20 mouse cellular contexts compared by ENCODE assay signal in genomic region chr19:53276902-53277707, GRCm38 (mm10). TPM values are rescaled to one million over a fixed set of nuclear protein-coding genes. Genes with fewer than 3 reads are reported as not detected.
A peak's percentile ranks its signal among the peaks of the same experiment; 100 is the strongest.
DNase-seq lines count a peak whose midpoint lies in the region; ATAC-seq lines count a peak whose summit lies in the region.
"Had no signal": no experiment of that assay in that cellular context is flagged by ENCODE, and none has a peak within 500 bp of the region (broad histone marks: within the 10 kb centered on the region; RNA-seq: fewer than 3 reads in every experiment).

No protein-coding gene starts in this region.

- peak overlapping the region; percentile 12; the same call in 1 of the 2 replicates for H3K4me3 ChIP-seq in heart, embryonic 13.5 days
- H3K4me3 ChIP-seq in lung, embryonic 15.5 days: peak overlapping the region; percentile 15; the same call in 1 of the 2 replicates
- H3K4me3 ChIP-seq in embryonic facial prominence, embryonic 15.5 days (replicated peaks): no peak overlapping the region
- H3K4me3 ChIP-seq in stomach, embryonic 16.5 days (replicated peaks; ENCODE audit: low read length): no peak overlapping the region
- H3K4me3 ChIP-seq: forebrain, embryonic 13.5 days; hindbrain, embryonic 10.5 days; midbrain, embryonic 10.5 days; neural tube, embryonic 12.5 days had no signal

- H3K27ac ChIP-seq in heart, embryonic 13.5 days (replicated peaks): no peak overlapping the region
- no peak overlapping the region; the same call in 1 of the 2 replicates for H3K27ac ChIP-seq in lung, embryonic 15.5 days
- H3K27ac ChIP-seq in embryonic facial prominence, embryonic 15.5 days (replicated peaks): peak overlapping the region; percentile 14; the same call in 1 of the 2 replicates
- H3K27ac ChIP-seq in stomach, embryonic 16.5 days (ENCODE audit: low read length): no peak overlapping the region
- H3K27ac ChIP-seq: forebrain, embryonic 13.5 days; hindbrain, embryonic 10.5 days; midbrain, embryonic 10.5 days; neural tube, embryonic 12.5 days had no signal

- H3K9ac ChIP-seq in heart, embryonic 13.5 days: peak overlapping the region; percentile 67
- no peak overlapping the region for H3K9ac ChIP-seq in lung, embryonic 15.5 days
- no peak overlapping the region for H3K9ac ChIP-seq in embryonic facial prominence, embryonic 15.5 days
- H3K9ac ChIP-seq in stomach, embryonic 16.5 days (ENCODE audit: low read length): no peak overlapping the region
- H3K9ac ChIP-seq: forebrain, embryonic 13.5 days; neural tube, embryonic 12.5 days had no signal

- H3K27me3 ChIP-seq in heart, embryonic 13.5 days (replicated peaks): no peaks in the 10 kb centered on the region
- H3K27me3 ChIP-seq in lung, embryonic 15.5 days: no peaks in the 10 kb centered on the region
- no peaks in the 10 kb centered on the region for H3K27me3 ChIP-seq in embryonic facial prominence, embryonic 15.5 days
- H3K27me3 ChIP-seq in stomach, embryonic 16.5 days (ENCODE audit: control insufficient read depth, insufficient read depth, low read length): no peaks in the 10 kb centered on the region
- H3K27me3 ChIP-seq: forebrain, embryonic 13.5 days; neural tube, embryonic 12.5 days had no signal

- peak overlapping the region; percentile 58 for H3K4me2 ChIP-seq in heart, embryonic 13.5 days
- H3K4me2 ChIP-seq in lung, embryonic 15.5 days: peak overlapping the region; percentile 41
- H3K4me2 ChIP-seq in embryonic facial prominence, embryonic 15.5 days (replicated peaks): no peak overlapping the region
- 0 out of 2 replicates have a peak overlapping the region, but pooled peaks have one; percentile 2 for H3K4me2 ChIP-seq in stomach, embryonic 16.5 days (ENCODE audit: low read depth, low read length)
- H3K4me2 ChIP-seq: forebrain, embryonic 13.5 days; liver, embryonic 11.5 days; neural tube, embryonic 12.5 days had no signal

- no peak for ATAC-seq in heart, embryonic 13.5 days (ENCODE audit: extremely low read depth, insufficient number of reproducible peaks, low FRiP score, low TSS enrichment)
- peak; percentile 15; the same call in 1 of the 2 replicates for ATAC-seq in lung, embryonic 15.5 days (ENCODE audit: borderline replicate concordance, extremely low read depth, low FRiP score, low TSS enrichment)
- ATAC-seq in embryonic facial prominence, embryonic 15.5 days (ENCODE audit: insufficient number of reproducible peaks, low FRiP score, low TSS enrichment, low read depth): peak; percentile 72; the same call in 1 of the 2 replicates
- peak; percentile 23; the same call in 1 of the 2 replicates for ATAC-seq in stomach, embryonic 16.5 days (ENCODE audit: insufficient read depth, low FRiP score)
- ATAC-seq: forebrain, embryonic 13.5 days; Patski had no signal

- DNase-seq in heart, postnatal 4 days: no peak
- no peak for DNase-seq in lung, postnatal 10 days
- no peak for DNase-seq in thymus, postnatal 14 days
- DNase-seq: adrenal gland, postnatal 36 days; B cell, adult 2 months; cerebellum, adult 2 months; gastrocnemius, postnatal 14 days; layer of hippocampus, postnatal 36 days; lung, postnatal 4 days; thymus, postnatal 4 days had no signal

- WGBS in heart, embryonic 13.5 days: 32% methylated on average over 19 of the region's 19 CpGs
- WGBS in lung, embryonic 15.5 days: 38% methylated on average over 19 of the region's 19 CpGs
- 53% methylated on average over 19 of the region's 19 CpGs for WGBS in embryonic facial prominence, embryonic 15.5 days
- 57% methylated on average over 19 of the region's 19 CpGs for WGBS in stomach, embryonic 16.5 days

- H3K36me3 ChIP-seq in heart, embryonic 13.5 days: no peaks in the 10 kb centered on the region
- H3K36me3 ChIP-seq in lung, embryonic 15.5 days: no peaks in the 10 kb centered on the region
- no peaks in the 10 kb centered on the region for H3K36me3 ChIP-seq in embryonic facial prominence, embryonic 15.5 days
- no peaks in the 10 kb centered on the region for H3K36me3 ChIP-seq in stomach, embryonic 16.5 days (ENCODE audit: control insufficient read depth, insufficient read depth, low read length)
- H3K36me3 ChIP-seq: hindbrain, embryonic 10.5 days; midbrain, embryonic 10.5 days; neural tube, embryonic 12.5 days had no signal

- H3K4me1 ChIP-seq in heart, embryonic 13.5 days: peaks cover 36% of the 10 kb centered on the region
- H3K4me1 ChIP-seq in lung, embryonic 15.5 days: peaks cover 18% of the 10 kb centered on the region
- H3K4me1 ChIP-seq in embryonic facial prominence, embryonic 15.5 days: peaks cover 7% of the 10 kb centered on the region; the same call in 1 of the 2 replicates
- H3K4me1 ChIP-seq in stomach, embryonic 16.5 days (ENCODE audit: control insufficient read depth, insufficient read depth, low read length): peaks cover 3% of the 10 kb centered on the region; the same call in 1 of the 2 replicates

- no peaks in the 10 kb centered on the region for H3K9me3 ChIP-seq in heart, embryonic 13.5 days
- H3K9me3 ChIP-seq in lung, embryonic 15.5 days: no peaks in the 10 kb centered on the region
- H3K9me3 ChIP-seq in embryonic facial prominence, embryonic 15.5 days (replicated peaks): no peaks in the 10 kb centered on the region
- no peaks in the 10 kb centered on the region for H3K9me3 ChIP-seq in stomach, embryonic 16.5 days (replicated peaks; ENCODE audit: control insufficient read depth, low read length)
- H3K9me3 ChIP-seq: forebrain, embryonic 13.5 days; hindbrain, embryonic 10.5 days; midbrain, embryonic 10.5 days; neural tube, embryonic 12.5 days had no signal

RNA-seq across cellular contexts. Expression of gene Mxi1, which starts 33.2 kb away (rescaled TPM):
- polyA plus RNA-seq in heart, embryonic 13.5 days (2015; fragmentation: Nextera tagmentation; extraction: Ambion mirVana): 31.8 and 34.5 TPM in 2 replicates
- 10 to 100 TPM; 26.1 to 27.1 TPM for total RNA-seq in heart, postnatal 4 days (2021)
- polyA plus RNA-seq in lung, embryonic 15.5 days (2015; fragmentation: Nextera tagmentation; extraction: Ambion mirVana): 38.3 and 38.4 TPM in 2 replicates
- polyA plus RNA-seq in embryonic facial prominence, embryonic 15.5 days (2015; fragmentation: Nextera tagmentation; extraction: Ambion mirVana): 41.7 and 47.9 TPM in 2 replicates
- polyA plus RNA-seq in stomach, embryonic 16.5 days (2015; fragmentation: Nextera tagmentation; extraction: Ambion mirVana): 15.8 and 15.9 TPM in 2 replicates

Comparison
In these comparisons a context has a peak if more than half of its experiments do, and no peak if none do; other contexts are left out.
1. H3K4me3 ChIP-seq: peak in heart, embryonic 13.5 days (single experiment) and lung, embryonic 15.5 days (single experiment); none in embryonic facial prominence, embryonic 15.5 days (single experiment) and stomach, embryonic 16.5 days (single experiment).